Mouse (Mus musculus) liver, adult (tissue): Measurements from ENCODE around the gene Akirin1.

Source experiments
- GATA4 ChIP-seq: IDR thresholded peaks from 2 replicates; pipeline ENCODE4 v1.6.1; 2014; ENCODE audit warnings: mild to moderate bottlenecking, low read length; ENCODE audit not compliant: insufficient replicate concordance

Akirin1 gene

DNA sequence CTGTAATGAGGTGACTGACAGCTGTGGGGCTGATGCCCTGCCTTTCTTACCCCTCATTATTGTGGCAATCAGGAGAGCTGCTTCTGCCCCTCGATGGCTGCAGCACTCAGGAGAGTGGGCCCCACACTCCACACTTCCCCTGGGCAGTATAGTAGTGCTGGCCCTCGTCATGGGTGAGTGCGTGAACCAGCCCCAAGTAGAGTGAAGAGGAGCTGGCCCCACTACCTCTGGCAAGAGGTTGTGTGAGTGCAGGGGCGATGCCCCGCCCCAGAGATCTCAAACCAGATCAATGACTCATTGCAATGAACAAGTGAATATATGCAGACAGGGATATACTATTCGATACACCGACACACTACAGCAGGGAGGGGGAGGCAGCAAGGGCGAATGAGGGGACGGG lies 16.6 kb downstream of the Akirin1 start:
- TF ChIP-seq GATA4, result no peak

DNA sequence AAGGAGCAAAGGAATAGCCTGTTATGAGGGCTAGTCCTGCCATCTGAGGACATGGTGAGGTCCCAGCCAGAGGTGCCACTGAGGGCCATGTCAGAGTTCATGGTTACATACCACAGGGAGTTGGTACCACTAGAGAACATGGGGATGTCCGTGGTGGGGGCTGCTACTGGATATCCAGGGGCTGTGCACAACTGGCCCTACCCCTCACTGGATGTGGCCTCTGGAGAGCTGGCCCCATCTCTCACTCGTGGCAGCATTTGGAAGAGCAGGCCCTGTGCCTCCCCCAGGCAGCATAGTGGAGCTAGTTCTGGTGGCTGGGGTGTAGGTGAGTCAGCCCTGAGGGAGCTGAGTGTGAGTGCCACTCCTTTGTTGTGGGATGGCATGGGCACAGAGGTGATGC lies 17.2 kb downstream of the Akirin1 start:
- TF ChIP-seq GATA4, result no peak

DNA sequence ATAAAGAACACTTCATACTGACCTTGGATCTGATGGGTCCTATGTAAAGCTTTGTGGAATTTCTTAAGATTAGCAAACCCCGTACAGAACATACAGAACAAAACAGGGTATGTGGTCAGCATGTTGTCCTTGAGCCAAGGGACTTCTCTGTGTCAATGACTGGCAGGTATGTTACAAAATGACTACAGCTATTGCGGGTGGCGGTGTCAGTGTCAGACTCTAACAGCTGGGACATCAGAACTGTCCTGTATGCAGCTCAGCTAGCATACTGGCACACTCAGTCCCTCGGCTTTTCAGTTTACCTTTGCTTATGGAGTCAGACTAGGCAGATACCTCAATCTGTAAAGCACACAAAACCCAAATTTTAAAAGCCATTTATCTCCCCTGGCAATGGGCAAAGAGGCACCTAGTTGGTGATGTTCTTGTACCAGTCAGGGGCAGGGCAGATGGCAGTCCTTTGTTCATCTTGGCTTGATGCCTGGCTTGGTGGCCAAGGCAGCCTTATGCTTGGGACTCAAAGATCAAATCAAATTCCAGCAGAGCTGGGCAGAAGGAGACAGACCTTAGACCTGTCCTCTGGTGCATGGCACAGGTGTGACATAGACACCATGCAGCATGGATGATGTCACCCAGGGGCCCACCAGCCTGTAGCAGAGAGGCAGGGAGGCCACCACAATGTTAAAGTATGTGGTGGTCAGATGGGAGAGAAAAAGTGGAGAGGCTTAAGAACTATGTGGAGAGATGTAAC lies 17.8 kb downstream of the Akirin1 start:
- TF ChIP-seq GATA4, result no peak

DNA sequence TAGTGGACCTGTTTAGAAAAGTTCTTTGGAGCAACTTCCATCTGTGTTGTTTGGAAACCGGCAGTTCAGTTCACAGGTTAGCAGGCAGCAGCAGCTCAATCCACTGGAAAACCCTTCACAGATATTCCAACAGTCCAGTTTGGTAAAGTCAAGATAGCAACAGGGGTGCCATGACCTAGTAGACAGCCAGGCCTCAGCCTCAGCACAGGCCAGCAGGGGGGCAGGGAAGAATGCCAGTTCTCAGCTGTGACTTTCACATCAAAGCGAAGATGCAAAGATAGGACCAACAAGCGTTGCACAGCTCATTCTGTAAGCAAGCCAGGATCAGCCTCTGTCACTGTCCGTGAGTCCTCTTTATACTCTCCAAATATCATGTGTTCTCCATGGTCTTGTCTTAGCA lies 28.4 kb downstream of the Akirin1 start:
- no peak for TF ChIP-seq GATA4

GRCm38 (mm10) chr4:123718434-123718780 lies 31.7 kb downstream of the Akirin1 start:
- TF ChIP-seq GATA4, result no peak

GRCm38 (mm10) chr4:123717574-123718433 lies 32.3 kb downstream of the Akirin1 start, which contains the start of gene Ndufs5:
TSS of gene Ndufs5 (minus strand) at chr4:123718202.
- TF ChIP-seq GATA4, result peak; percentile 81; the same call in 1 of the 2 replicates

DNA sequence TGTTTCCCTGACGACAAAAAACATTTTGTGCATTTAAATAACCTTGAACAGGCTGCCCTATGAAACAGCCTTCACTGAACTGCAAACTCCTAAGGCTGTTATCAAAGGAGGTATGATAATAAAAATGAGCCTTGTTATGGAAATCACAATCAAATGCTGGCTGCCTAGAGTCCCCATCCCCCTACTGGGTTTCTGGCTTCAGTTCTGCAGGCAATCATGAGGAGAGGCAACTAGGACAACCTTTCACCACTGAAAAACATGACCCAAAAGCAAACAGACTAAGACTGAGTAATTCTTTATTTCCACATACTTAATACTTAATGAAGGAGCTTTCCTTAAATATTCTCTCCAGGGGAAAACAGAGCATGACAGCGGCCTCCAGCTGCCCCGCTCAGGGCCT lies 37.7 kb downstream of the Akirin1 start:
- no peak for TF ChIP-seq GATA4

GRCm38 (mm10) chr4:123707340-123707739 lies 42.8 kb downstream of the Akirin1 start:
- TF ChIP-seq GATA4, result no peak

GRCm38 (mm10) chr4:123705340-123705739 lies 44.8 kb downstream of the Akirin1 start:
- TF ChIP-seq GATA4, result no peak

DNA sequence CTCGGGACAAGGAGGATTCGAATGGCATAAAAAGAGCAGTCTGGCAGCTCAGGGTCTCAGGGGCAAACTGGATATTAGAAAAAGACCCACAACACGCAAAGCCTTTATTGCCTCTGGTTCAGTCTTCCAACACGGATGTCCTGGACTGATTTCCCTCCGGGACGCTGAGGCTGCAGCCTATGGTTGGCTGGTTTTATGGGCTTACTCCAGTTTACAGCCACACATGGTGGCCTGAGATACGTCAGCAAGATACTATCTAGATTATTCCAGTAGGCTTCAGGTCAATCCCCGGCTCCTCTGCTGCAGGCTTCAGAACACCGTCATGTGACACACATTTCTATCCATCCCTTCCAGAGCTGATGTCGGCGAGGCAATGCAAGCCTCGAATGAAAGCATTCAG lies 56.8 kb downstream of the Akirin1 start:
- TF ChIP-seq GATA4, result no peak

GRCm38 (mm10) chr4:123692071-123692470 lies 58.1 kb downstream of the Akirin1 start:
- no peak for TF ChIP-seq GATA4

DNA sequence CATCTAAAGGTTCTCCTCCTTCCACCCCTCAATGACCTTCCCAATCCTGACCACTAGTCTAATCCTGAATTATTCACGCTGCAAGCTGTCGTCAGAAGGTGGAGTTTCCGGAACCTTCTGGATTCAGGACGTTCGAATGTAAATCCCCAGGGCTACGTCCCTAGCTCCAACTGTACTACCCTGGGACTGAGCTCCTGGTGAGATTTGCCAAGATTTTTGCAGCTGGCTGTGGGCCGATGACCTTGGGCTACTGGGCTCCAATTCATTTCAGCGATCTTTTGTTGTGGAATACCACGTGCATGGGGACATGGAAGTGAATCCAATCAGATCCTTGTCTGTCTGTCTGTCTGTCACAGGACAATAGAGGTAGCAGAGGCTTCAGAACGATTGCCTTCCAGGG lies 59.8 kb downstream of the Akirin1 start:
- TF ChIP-seq GATA4, result no peak

- no peak for TF ChIP-seq GATA4
Measured at GRCm38 (mm10) chr4:123687025-123687781, 62.9 kb downstream of the Akirin1 start.

DNA sequence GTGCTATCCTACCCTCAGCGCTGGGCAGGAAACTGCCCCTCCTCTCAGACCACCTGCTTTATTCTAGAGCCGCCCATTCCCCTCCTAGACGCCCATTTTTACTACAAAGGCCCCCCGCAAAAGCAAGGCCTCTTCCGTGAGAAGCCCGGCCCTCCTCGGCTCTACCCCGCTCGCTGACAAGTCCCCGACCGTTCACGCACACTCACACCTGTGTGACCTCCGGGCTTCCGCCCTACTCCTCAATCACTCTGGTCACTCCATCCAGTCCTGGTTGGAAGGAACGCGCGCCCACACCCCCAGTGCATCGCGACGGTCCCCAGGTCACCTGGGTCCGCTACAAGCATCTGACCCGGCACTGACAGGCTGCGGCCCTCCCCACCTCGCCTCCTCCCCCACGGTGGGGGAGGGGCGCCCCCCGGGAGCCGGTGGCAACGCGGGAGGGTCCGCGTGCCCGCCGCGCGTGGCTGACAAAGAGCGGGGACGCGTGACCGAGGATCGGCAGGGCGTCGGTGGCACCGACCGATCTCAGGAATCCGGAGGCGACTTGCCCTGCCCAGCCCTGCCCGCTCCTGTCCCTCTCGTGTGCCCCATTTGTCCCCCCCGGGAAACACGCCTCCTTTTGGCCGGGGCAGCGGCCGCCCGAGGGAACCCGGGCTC lies 63.6 kb downstream of the Akirin1 start:
- no peak for TF ChIP-seq GATA4
